29 mouse cellular contexts compared by ENCODE assay signal in genomic region chr2:71462553-71462952, GRCm38 (mm10). TPM values are rescaled to one million over a fixed set of nuclear protein-coding genes. Genes with fewer than 3 reads are reported as not detected.
DNase-seq lines count a peak whose midpoint lies in the region; ATAC-seq lines count a peak whose summit lies in the region.
"Had no signal": no experiment of that assay in that cellular context is flagged by ENCODE, and none has a peak within 500 bp of the region (broad histone marks: within the 10 kb centered on the region; RNA-seq: fewer than 3 reads in every experiment).

No protein-coding gene starts in this region.

- DNase-seq in heart, adult 9 months (ENCODE audit: low spot score in 2 of 2) = no peak
- peak; percentile 50 for DNase-seq in liver, embryonic 13.5 days
- no peak for DNase-seq in gastrocnemius, postnatal 25 days
- no peak for DNase-seq in adrenal gland, postnatal 4 days (ENCODE audit: low spot score in 2 of 2)
- DNase-seq in T-cell, adult 2 months (ENCODE audit: low spot score) = no peak
- DNase-seq: adrenal gland, postnatal 10 days; B cell, adult 2 months; cerebellum, adult 18-20 months; cerebellum, postnatal 14 days; gastrocnemius, adult 2 months; kidney, adult 2 months; kidney, postnatal 36 days; left cerebral cortex, postnatal 4 days; right cerebral cortex, adult 18-20 months; right cerebral cortex, postnatal 4 days; thymus, adult 18-20 months; thymus, postnatal 25 days had no signal

- H3K4me3 ChIP-seq in heart, embryonic 11.5 days (ENCODE audit: low read depth, low read length) = no peak overlapping the region
- H3K4me3 ChIP-seq in liver, embryonic 13.5 days (replicated peaks) = 0 out of 2 replicates have a peak overlapping the region, but pooled peaks have one; percentile 35
- H3K4me3 ChIP-seq: forebrain, embryonic 15.5 days; gastrocnemius, adult 2 months; intestine, embryonic 15.5 days; layer of hippocampus, adult 2 months; limb, embryonic 15.5 days; lung, embryonic 15.5 days; midbrain, embryonic 12.5 days; myocyte; neural tube, embryonic 12.5 days had no signal

- H3K9ac ChIP-seq in heart, embryonic 11.5 days (ENCODE audit: low read depth, low read length) = 0 out of 2 replicates have a peak overlapping the region, but pooled peaks have one; percentile 16
- H3K9ac ChIP-seq in liver, embryonic 13.5 days = peak overlapping the region; percentile 64
- H3K9ac ChIP-seq: forebrain, embryonic 15.5 days; intestine, embryonic 15.5 days; limb, embryonic 15.5 days; lung, embryonic 15.5 days; midbrain, embryonic 12.5 days; neural tube, embryonic 12.5 days had no signal

- H3K4me2 ChIP-seq in heart, embryonic 11.5 days = no peak overlapping the region
- H3K4me2 ChIP-seq in liver, embryonic 13.5 days = peak overlapping the region; percentile 68
- H3K4me2 ChIP-seq: forebrain, embryonic 15.5 days; intestine, embryonic 15.5 days; limb, embryonic 15.5 days; lung, embryonic 15.5 days; midbrain, embryonic 12.5 days; neural tube, embryonic 12.5 days had no signal

- ATAC-seq in heart, embryonic 11.5 days (replicated peaks; ENCODE audit: insufficient number of reproducible peaks, low FRiP score, low TSS enrichment) = no peak
- 0 out of 2 replicates have a peak, but pooled peaks have one; percentile 1 for ATAC-seq in erythroid progenitor cell, adult 5-6 weeks (replicated peaks; ENCODE audit: low FRiP score, poor library complexity, severe bottlenecking)
- ATAC-seq in liver, embryonic 13.5 days (ENCODE audit: low read depth) = no peak
- ATAC-seq: forebrain, embryonic 15.5 days; hindbrain, postnatal 0 days; intestine, embryonic 15.5 days had no signal

- no peaks in the 10 kb centered on the region for H3K27me3 ChIP-seq in heart, embryonic 11.5 days (ENCODE audit: control insufficient read depth, insufficient read depth, low read length)
- no peaks in the 10 kb centered on the region for H3K27me3 ChIP-seq in liver, embryonic 13.5 days
- H3K27me3 ChIP-seq: forebrain, embryonic 15.5 days; intestine, embryonic 15.5 days; limb, embryonic 15.5 days; lung, embryonic 15.5 days; midbrain, embryonic 12.5 days; neural tube, embryonic 12.5 days had no signal

- H3K36me3 ChIP-seq in heart, embryonic 11.5 days (ENCODE audit: control insufficient read depth, insufficient read depth, low read length) = no peaks in the 10 kb centered on the region
- peaks cover 6% of the 10 kb centered on the region; the same call in 1 of the 2 replicates for H3K36me3 ChIP-seq in liver, embryonic 13.5 days
- H3K36me3 ChIP-seq: forebrain, embryonic 15.5 days; intestine, embryonic 15.5 days; limb, embryonic 15.5 days; lung, embryonic 15.5 days; midbrain, embryonic 12.5 days; neural tube, embryonic 12.5 days had no signal

- H3K9me3 ChIP-seq in heart, embryonic 11.5 days (replicated peaks; ENCODE audit: control insufficient read depth, low read length) = no peaks in the 10 kb centered on the region
- no peaks in the 10 kb centered on the region for H3K9me3 ChIP-seq in liver, embryonic 13.5 days (replicated peaks)
- H3K9me3 ChIP-seq: forebrain, embryonic 15.5 days; intestine, embryonic 15.5 days; limb, embryonic 15.5 days; lung, embryonic 15.5 days; midbrain, embryonic 12.5 days; neural tube, embryonic 12.5 days had no signal

- no peak overlapping the region for H3K27ac ChIP-seq in heart, embryonic 11.5 days (ENCODE audit: low read depth, low read length)
- H3K27ac ChIP-seq in liver, embryonic 13.5 days = peak overlapping the region; percentile 94
- H3K27ac ChIP-seq: forebrain, embryonic 15.5 days; gastrocnemius, adult 2 months; hindbrain, postnatal 0 days; intestine, embryonic 15.5 days; layer of hippocampus, adult 2 months; limb, embryonic 15.5 days; lung, embryonic 15.5 days; midbrain, embryonic 12.5 days; neural tube, embryonic 12.5 days; stomach, postnatal 0 days had no signal

- WGBS in heart, embryonic 11.5 days (ENCODE audit: insufficient replicate concordance) = 61% methylated on average over 3 of the region's 3 CpGs
- WGBS in liver, embryonic 13.5 days (ENCODE audit: insufficient replicate concordance) = 49% methylated on average over 3 of the region's 3 CpGs

- H3K4me1 ChIP-seq in heart, embryonic 11.5 days (ENCODE audit: control insufficient read depth, insufficient read depth, low read length) = peaks cover 3% of the 10 kb centered on the region; the same call in 1 of the 2 replicates
- peaks cover 84% of the 10 kb centered on the region for H3K4me1 ChIP-seq in liver, embryonic 13.5 days (replicated peaks)
- H3K4me1 ChIP-seq: forebrain, embryonic 15.5 days; intestine, embryonic 15.5 days; limb, embryonic 15.5 days; lung, embryonic 15.5 days had no signal

RNA-seq across cellular contexts. Expression of gene Metap1d, which starts 9.5 kb away (rescaled TPM):
- 32.4 and 34.8 TPM in 2 replicates for polyA plus RNA-seq in heart, embryonic 11.5 days (2014; fragmentation: Nextera tagmentation; extraction: Ambion mirVana)
- total RNA-seq in erythroid progenitor cell, adult 5-6 weeks (2015; ENCODE audit: low replicate concordance) = 13.0 and 20.9 TPM in 2 replicates
- 14.0 and 17.0 TPM in 2 replicates for total RNA-seq in erythroid progenitor cell, adult 5-6 weeks (2017; ENCODE audit: low replicate concordance)
- polyA plus RNA-seq in liver, embryonic 13.5 days (2015; fragmentation: Nextera tagmentation; extraction: Ambion mirVana) = 23.2 and 24.9 TPM in 2 replicates
- 10 to 100 TPM; 24.3 to 25.7 TPM for total RNA-seq in gastrocnemius, postnatal 25 days (2021)
- total RNA-seq in adrenal gland, postnatal 4 days (2021) = 10 to 100 TPM; 40.6 to 43.6 TPM
